Mouse (Mus musculus): ENCODE results near the gene Sart1. TPM values are rescaled to one million over a fixed set of nuclear protein-coding genes. Genes with fewer than 3 reads are reported as not detected.

The Sart1 gene
- polyA plus RNA-seq, 1 experiment from 2014 or later, result 20.8 TPM

GRCm38 (mm10) chr19:5367053-5367359 is 21.5 kb downstream of the Sart1 start, which contains the start of gene Banf1:
Gene Banf1, minus strand, starts transcription at chr19:5367168.
- Histone ChIP-seq H3K27ac (ENCODE audit: low read depth) (peak within 1 kb of the TSS; percentile 97), H3K36me3 (replicated peaks; ENCODE audit: insufficient read depth, low read length) (peaks cover 40% of the 10 kb centered on the region), H3K9me3 (ENCODE audit: low read length) (no peaks in the 10 kb centered on the region), H3K4me3 (ENCODE audit: low read depth, low read length) (peak within 1 kb of the TSS; percentile 71), H3K9ac (replicated peaks) (peak within 1 kb of the TSS; percentile 79), H3K4me2 (ENCODE audit: low read depth, low read length) (peak within 1 kb of the TSS; percentile 98), H3K4me1 (ENCODE audit: insufficient read depth) (peaks cover 16% of the 10 kb centered on the region), H3K27me3 (ENCODE audit: insufficient read depth, low read length) (no peaks in the 10 kb centered on the region)
- TF ChIP-seq CTCF (IDR thresholded peaks at IDR 0.05; ENCODE audit: low read depth) (no peak), EP300 (IDR thresholded peaks at IDR 0.05; ENCODE audit: low read depth) (no peak)
- ATAC-seq (peak; percentile 8), DNase-seq (no peak)
- WGBS (ENCODE audit: insufficient replicate concordance), result 0% methylated on average over 31 of the region's 33 CpGs

DNA sequence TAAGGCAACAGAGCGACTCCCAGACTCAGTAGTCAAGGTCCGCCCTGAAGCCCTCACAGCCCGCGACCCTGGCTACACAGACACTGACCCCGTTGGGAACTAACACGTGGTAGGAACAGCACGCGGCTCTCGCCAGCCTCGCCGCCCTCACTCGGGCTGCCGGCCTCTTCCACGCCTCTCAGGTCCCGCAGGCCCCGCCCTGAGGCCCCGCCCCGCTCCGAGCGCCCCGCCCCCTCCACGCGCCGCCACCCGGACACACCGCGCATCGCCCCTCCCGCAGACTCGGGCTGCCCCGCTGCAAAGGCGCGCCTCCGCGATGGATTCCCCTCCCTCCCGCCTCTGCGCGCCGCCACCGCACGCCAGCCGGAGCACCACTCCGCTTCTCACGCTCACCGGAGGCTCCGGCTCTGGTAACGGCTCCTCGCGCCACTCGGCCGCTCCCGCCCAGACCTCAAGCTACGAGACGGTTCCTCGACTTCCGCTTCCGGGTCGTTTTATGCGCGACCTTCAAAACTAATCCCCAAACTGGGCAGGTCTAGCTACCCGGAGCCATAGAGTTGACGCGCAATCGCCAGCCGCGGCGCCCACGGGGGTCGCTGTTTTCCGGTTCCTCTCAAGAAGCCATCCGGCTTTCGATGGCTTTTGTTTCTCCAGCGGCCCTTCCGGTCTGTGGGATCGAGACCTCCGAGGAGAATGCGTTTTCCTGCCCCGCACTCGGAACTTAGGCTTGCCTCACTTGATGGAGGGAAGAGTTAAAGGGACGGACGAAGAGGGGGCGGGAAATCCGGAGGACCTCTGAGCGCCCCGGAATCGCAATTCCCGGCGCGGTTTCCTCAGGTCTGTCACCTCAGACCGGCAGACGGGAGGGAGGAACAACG is 22.1 kb downstream of the Sart1 start, which contains the start of gene Eif1ad:
TSS of gene Eif1ad (plus strand) at position 567 of the 878 bp plus-strand sequence.
- DNase-seq, result peak; percentile 97
- no peaks in the 10 kb centered on the region for H3K27me3 ChIP-seq (ENCODE audit: insufficient read depth, low read length)
- H3K4me2 ChIP-seq (ENCODE audit: low read depth, low read length), result peak within 1 kb of the TSS; percentile 98
- WGBS (ENCODE audit: insufficient replicate concordance), result 1% methylated on average over 71 of the region's 92 CpGs
- peak; percentile 95 for ATAC-seq
- H3K9me3 ChIP-seq (ENCODE audit: low read length), result no peaks in the 10 kb centered on the region
- H3K36me3 ChIP-seq (replicated peaks; ENCODE audit: insufficient read depth, low read length), result peaks cover 35% of the 10 kb centered on the region
- H3K27ac ChIP-seq (ENCODE audit: low read depth), result peak within 1 kb of the TSS; percentile 97
- peak within 1 kb of the TSS; percentile 71 for H3K4me3 ChIP-seq (ENCODE audit: low read depth, low read length)
- peak within 1 kb of the TSS; percentile 79 for H3K9ac ChIP-seq (replicated peaks)
- TF ChIP-seq EP300 (IDR thresholded peaks at IDR 0.05; ENCODE audit: low read depth), result peak; percentile 87
- TF ChIP-seq CTCF (IDR thresholded peaks at IDR 0.05; ENCODE audit: low read depth), result peak; percentile 40
- peaks cover 16% of the 10 kb centered on the region for H3K4me1 ChIP-seq (ENCODE audit: insufficient read depth)

GRCm38 (mm10) chr19:5365751-5366150 is 22.8 kb downstream of the Sart1 start:
- peaks cover 31% of the 10 kb centered on the region for H3K36me3 ChIP-seq (replicated peaks; ENCODE audit: insufficient read depth, low read length)
- no peak for DNase-seq
- WGBS (ENCODE audit: insufficient replicate concordance), result 8% methylated on average over 11 of the region's 11 CpGs

GRCm38 (mm10) chr19:5364124-5364523 is 24.4 kb downstream of the Sart1 start:
- ATAC-seq (no peak), DNase-seq (no peak)
- Histone ChIP-seq H3K36me3 (replicated peaks; ENCODE audit: insufficient read depth, low read length) (peaks cover 14% of the 10 kb centered on the region), H3K4me3 (ENCODE audit: low read depth, low read length) (no peak overlapping the region), H3K27me3 (ENCODE audit: insufficient read depth, low read length) (no peaks in the 10 kb centered on the region), H3K9me3 (ENCODE audit: low read length) (no peaks in the 10 kb centered on the region), H3K4me1 (ENCODE audit: insufficient read depth) (peaks cover 16% of the 10 kb centered on the region), H3K4me2 (ENCODE audit: low read depth, low read length) (no peak overlapping the region), H3K9ac (replicated peaks) (no peak overlapping the region), H3K27ac (ENCODE audit: low read depth) (no peak overlapping the region)
- WGBS (ENCODE audit: insufficient replicate concordance), result 69% methylated on average over 2 of the region's 2 CpGs
- TF ChIP-seq EP300 (IDR thresholded peaks at IDR 0.05; ENCODE audit: low read depth) (no peak), CTCF (IDR thresholded peaks at IDR 0.05; ENCODE audit: low read depth) (no peak)

More at GRCm38 (mm10) chr19:5365751-5366150, 22.8 kb downstream of the Sart1 start:
- peaks cover 16% of the 10 kb centered on the region for H3K4me1 ChIP-seq (ENCODE audit: insufficient read depth)
- H3K9me3 ChIP-seq (ENCODE audit: low read length), result no peaks in the 10 kb centered on the region
- H3K9ac ChIP-seq (replicated peaks), result peak overlapping the region; percentile 79
- H3K4me3 ChIP-seq (ENCODE audit: low read depth, low read length), result peak overlapping the region; percentile 71
- H3K27ac ChIP-seq (ENCODE audit: low read depth), result peak overlapping the region; percentile 97
- H3K4me2 ChIP-seq (ENCODE audit: low read depth, low read length), result peak overlapping the region; percentile 98
- no peak for ATAC-seq
- no peaks in the 10 kb centered on the region for H3K27me3 ChIP-seq (ENCODE audit: insufficient read depth, low read length)
- TF ChIP-seq CTCF (IDR thresholded peaks at IDR 0.05; ENCODE audit: low read depth), result no peak
- no peak for TF ChIP-seq EP300 (IDR thresholded peaks at IDR 0.05; ENCODE audit: low read depth)

DNA sequence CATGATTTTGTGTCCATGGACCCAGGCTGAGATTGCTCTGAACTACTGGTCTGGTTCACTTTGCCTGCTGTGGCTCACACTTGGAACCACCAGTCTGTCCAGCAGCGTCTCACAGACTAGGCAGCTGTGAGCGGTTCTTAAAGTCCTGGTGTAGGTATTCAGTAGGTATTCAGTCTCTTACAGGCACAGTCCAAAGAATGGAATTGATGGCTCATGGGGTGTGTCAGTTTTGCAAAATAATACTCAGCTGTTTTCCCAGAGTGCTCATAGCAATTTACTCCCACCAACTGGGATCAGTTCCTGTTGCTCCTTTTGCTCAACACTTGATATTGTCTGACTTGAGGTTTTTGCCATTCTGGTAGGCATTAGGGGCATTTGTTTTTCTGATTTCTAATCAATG is 26.3 kb downstream of the Sart1 start:
- Histone ChIP-seq H3K9ac (replicated peaks) (no peak overlapping the region), H3K27me3 (ENCODE audit: insufficient read depth, low read length) (no peaks in the 10 kb centered on the region), H3K36me3 (replicated peaks; ENCODE audit: insufficient read depth, low read length) (peaks cover 7% of the 10 kb centered on the region), H3K27ac (ENCODE audit: low read depth) (no peak overlapping the region), H3K4me2 (ENCODE audit: low read depth, low read length) (no peak overlapping the region), H3K9me3 (ENCODE audit: low read length) (no peaks in the 10 kb centered on the region), H3K4me3 (ENCODE audit: low read depth, low read length) (no peak overlapping the region), H3K4me1 (ENCODE audit: insufficient read depth) (peaks cover 6% of the 10 kb centered on the region)
- TF ChIP-seq EP300 (IDR thresholded peaks at IDR 0.05; ENCODE audit: low read depth), result no peak
- no peak for TF ChIP-seq CTCF (IDR thresholded peaks at IDR 0.05; ENCODE audit: low read depth)
- ATAC-seq (no peak), DNase-seq (no peak)
- 83% methylated on average over 2 of the region's 2 CpGs for WGBS (ENCODE audit: insufficient replicate concordance)

GRCm38 (mm10) chr19:5356080-5356479 is 32.4 kb downstream of the Sart1 start:
- DNase-seq (no peak), ATAC-seq (no peak)
- Histone ChIP-seq H3K27ac (ENCODE audit: low read depth) (no peak overlapping the region), H3K36me3 (replicated peaks; ENCODE audit: insufficient read depth, low read length) (no peaks in the 10 kb centered on the region), H3K9me3 (ENCODE audit: low read length) (no peaks in the 10 kb centered on the region), H3K9ac (replicated peaks) (no peak overlapping the region), H3K4me3 (ENCODE audit: low read depth, low read length) (no peak overlapping the region), H3K27me3 (ENCODE audit: insufficient read depth, low read length) (no peaks in the 10 kb centered on the region), H3K4me2 (ENCODE audit: low read depth, low read length) (no peak overlapping the region), H3K4me1 (ENCODE audit: insufficient read depth) (no peaks in the 10 kb centered on the region)
- TF ChIP-seq CTCF (IDR thresholded peaks at IDR 0.05; ENCODE audit: low read depth) (no peak), EP300 (IDR thresholded peaks at IDR 0.05; ENCODE audit: low read depth) (no peak)
- WGBS (ENCODE audit: insufficient replicate concordance), result no CpG with 5 or more reads among the region's 1 CpGs
